Mouse (Mus musculus) MEL-GATA-1-ER (cell line): Measurements from ENCODE around the gene Acsl6.

Experiments used
- DNase-seq: peaks from one replicate; pipeline ENCODE4 v3.0.0-alpha.2; 2012; ENCODE audit warnings: low read depth; ENCODE audit errors: extremely low read depth

Acsl6 gene

DNA sequence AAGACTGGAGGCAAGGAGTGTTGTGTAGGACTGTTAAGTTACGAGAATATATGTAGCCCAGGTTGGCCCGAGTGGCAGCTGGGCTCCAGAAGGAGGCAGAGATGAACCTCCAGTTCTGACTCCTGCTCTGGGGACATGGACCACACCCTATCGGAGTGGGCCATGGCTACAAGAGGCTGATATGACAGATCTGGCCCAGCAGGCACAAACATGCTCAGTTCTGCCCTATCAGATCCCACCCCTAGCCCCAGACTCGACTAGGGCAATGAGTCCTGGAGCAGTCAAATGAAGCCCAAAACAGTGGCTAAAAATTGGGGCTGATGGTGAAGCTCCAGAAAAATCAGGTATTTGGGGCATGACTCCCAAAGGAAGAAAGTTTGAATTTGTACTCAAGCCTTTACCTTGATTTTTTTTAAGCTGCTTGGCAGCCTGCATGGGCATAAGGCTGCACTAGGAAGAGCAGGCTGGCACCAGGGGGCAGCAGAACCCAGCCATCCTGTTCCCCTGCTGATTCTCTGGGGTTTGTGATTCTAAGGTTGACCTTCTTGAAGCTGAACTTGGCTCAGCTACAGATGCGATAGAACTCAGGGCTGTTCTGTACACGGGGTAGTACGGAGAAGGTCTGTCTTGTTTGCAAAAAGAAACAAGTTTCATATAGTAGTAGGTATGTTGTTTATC lies 3.7 kb downstream of the Acsl6 start:
- DNase-seq, result no peak

DNA sequence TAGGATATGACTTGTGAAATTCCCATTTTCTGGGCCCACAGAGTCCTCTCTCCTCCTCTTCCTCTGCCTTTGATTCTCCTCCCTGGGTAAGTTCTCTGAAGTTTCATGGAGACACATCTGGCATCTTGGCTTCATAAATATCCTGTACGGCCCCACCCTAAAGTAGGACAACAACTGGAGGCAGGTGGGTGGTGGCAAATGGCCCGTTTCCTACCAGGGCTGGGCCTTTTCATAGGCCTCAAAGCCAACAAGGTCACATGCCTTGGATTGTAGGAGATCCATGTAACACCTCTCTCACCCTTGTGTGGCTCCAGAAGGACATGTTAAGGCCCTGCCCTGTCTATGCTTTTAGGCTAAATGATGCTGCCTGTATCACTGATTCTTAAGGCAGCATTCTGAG lies 7.0 kb downstream of the Acsl6 start:
- DNase-seq, result no peak

- DNase-seq, result no peak
These were observed 8.4 kb downstream of the Acsl6 start for GRCm38 (mm10) chr11:54312021-54312420.

DNA sequence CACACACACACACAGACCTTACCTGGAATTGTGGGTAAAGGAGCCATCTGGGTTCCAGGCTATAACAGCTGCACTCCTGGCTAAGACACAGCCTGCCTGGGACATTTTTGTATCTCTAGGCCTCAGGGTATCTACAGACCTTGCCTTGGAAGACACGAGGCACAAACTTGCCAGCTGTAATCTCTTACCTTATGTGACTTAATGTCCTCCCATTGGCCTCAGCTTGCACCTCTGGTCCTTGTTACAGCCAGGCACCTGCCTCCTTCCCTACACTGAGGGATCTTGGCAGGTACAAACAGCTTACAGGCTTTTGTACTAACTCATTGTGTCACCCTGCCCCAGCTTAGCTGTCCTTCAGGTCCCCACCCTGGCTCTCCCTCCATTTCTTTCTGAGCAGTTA lies 9.0 kb downstream of the Acsl6 start:
- DNase-seq, result no peak

- peak; percentile 53 for DNase-seq
These were observed 10.1 kb downstream of the Acsl6 start for GRCm38 (mm10) chr11:54313391-54314360.

DNA sequence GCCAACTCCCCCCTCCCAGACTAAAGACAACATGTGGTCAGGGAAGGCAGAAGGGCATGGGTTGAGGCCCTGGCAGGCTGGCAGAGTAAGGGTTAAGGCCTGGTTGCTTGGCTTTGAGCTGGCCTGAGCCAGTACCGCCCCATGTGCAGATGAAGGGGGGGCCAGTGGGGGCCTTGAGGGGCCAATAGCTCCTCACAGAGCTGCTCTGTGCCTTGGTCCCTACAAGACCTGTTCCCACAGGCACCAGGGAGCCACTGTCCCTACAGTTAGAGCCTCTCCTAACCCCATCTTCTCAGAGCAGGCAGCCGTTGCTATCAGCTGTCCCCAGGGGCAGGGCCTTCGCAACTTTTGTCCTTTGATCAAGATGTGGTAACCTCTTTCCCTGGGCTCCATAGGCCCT lies 11.1 kb downstream of the Acsl6 start:
- no peak for DNase-seq

- no peak for DNase-seq
These were observed 11.7 kb downstream of the Acsl6 start for GRCm38 (mm10) chr11:54315336-54315735.

DNA sequence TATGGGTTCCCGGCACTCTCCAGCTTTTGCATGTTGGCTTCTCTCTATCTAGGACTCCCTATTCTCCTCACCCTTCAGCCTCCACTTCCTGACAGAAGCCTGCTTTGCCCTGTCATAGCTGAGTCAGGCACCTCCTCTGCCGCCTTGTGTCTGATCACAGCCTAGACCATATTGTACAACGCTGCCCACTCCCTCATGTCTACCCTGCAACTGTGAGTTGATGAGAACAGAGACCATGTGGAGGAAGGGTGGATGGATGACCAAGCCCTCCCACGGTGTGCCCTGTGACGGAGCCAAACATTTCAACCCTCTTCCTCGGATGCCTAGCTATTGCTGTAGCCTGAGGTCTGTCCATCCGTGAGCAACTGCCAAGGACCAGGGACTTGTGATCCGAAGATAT lies 13.8 kb downstream of the Acsl6 start:
- no peak for DNase-seq

- no peak for DNase-seq
These were observed 14.2 kb downstream of the Acsl6 start for GRCm38 (mm10) chr11:54317795-54318194.

- no peak for DNase-seq
These were observed 18.4 kb downstream of the Acsl6 start for GRCm38 (mm10) chr11:54321802-54322532.

- no peak for DNase-seq
These were observed 28.0 kb downstream of the Acsl6 start for GRCm38 (mm10) chr11:54331463-54332183.

- no peak for DNase-seq
These were observed 32.6 kb downstream of the Acsl6 start for GRCm38 (mm10) chr11:54336165-54336707.

- no peak for DNase-seq
These were observed 40.1 kb downstream of the Acsl6 start for GRCm38 (mm10) chr11:54343703-54344102.

DNA sequence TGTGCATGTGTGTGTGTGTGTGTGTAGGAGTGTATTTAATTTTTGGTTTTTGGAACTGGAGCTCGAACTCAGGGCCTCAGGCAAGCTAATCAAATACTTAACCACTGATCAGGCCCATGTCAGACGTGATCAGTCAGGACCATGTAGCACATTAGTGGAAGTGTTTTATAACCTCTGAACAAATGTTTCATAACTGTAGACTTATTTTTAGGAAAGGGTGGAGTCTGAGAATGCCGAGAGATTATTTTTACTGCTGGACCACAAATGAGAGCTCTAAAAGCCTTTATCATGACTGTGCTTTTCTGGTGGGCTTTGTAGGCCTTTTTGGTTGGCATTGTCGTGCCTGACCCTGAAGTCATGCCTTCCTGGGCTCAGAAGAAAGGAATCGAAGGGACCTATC lies 48.1 kb downstream of the Acsl6 start:
- no peak for DNase-seq

GRCm38 (mm10) chr11:54353121-54353576 lies 49.6 kb downstream of the Acsl6 start:
- DNase-seq, result no peak

DNA sequence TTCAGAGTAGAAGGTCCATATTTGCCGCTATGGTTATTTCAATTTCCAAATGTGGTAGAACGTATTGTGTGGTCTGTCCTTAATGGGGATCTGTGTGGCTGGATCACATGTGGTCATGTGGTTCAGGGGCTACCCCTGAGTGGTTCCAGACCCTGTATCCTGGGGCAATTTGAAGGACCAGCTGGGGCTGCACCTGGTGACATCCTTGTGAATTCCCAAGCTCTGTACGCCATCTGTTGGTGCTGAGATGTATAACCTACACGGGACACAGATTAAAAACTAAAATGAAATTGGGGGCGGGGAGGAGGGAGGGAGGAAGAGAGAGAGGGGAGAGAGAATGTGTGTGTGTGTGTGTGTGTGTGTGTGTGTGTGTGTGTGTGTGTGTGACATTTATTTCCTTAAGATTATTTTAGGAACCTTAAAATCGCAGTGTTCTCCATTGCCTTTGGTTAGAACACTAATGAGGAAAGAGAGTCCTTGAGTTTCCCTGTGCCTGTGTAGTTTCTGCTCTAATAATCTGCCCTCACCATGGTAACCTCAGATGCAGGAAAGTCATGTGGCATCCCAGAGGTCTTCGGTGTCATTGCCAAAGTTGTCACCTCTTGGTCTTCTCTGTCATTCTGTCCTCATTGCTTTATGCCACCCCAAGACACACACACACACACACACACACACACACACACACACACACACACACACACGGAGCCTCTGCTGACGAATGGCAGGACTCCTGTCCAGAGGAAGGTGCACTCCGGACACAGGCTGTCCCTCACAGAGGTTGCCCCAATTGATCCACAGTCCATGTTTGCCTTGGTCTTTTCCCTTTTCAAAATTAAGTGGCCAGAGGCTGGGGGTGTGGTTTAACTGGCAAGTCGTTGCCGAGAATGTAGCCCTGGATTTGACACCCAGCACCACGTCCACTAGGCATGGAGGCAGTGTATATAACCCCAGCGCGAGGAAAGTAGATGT lies 51.3 kb downstream of the Acsl6 start:
- peak; percentile 31 for DNase-seq

DNA sequence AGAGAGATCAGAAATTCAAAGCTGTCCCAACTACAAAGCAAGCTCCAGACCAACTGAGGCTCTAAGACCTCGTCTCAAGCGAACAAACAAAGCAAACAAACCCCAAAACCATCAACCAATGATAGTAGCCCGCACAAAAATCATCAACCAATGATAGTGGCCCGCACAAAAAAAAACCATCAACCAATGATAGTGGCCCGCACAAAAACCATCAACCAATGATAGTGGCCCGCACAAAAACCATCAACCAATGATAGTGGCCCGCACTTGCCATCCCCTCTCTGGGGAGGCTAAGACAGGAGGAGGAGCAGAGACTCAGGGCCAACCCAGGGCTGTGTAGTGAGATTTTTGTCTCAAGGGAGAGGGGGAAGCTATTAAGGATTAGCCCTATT lies 52.0 kb downstream of the Acsl6 start:
- DNase-seq, result no peak

GRCm38 (mm10) chr11:54356676-54357075 lies 53.1 kb downstream of the Acsl6 start:
- peak; percentile 43 for DNase-seq

GRCm38 (mm10) chr11:54372553-54372952 lies 69.0 kb downstream of the Acsl6 start:
- no peak for DNase-seq

DNA sequence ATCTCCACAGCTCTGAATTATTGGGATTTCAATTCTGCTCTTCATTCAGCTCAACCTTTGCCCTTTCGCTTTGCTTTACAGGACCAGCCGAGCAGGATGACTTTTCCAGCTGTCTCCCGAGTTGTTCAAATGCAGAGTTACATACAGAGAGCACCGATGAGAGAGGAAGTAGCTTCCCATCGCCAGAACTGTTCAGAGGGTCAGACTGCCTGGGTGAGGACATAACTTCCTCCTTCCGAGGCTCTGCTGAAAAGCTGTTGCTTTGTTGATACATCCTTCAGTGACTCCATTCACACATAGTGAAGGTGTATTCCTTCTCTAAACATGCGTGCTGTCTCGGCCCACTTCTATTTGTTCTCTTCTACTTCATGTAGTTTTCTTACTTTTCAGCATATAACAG lies 86.8 kb downstream of the Acsl6 start:
- DNase-seq, result peak; percentile 66
